Mouse (Mus musculus) ES-E14 (cell line): ENCODE measurements around the gene Rarb. TPM values are rescaled to one million over a fixed set of nuclear protein-coding genes. Genes with fewer than 3 reads are reported as not detected.
A peak's percentile ranks its signal among the peaks of the same experiment; 100 is the strongest.

ENCODE experiments used
- DNase-seq: peaks from one replicate; pipeline ENCODE4 v3.0.0-alpha.2; 2013; ENCODE audit warnings: low read depth, low spot score
- H3K27ac ChIP-seq: 2 replicates; pipeline ENCODE4 v1.5.1; 2012; ENCODE audit warnings: low read depth, mild to moderate bottlenecking, low read length, moderate library complexity, mixed read lengths; ENCODE audit not compliant: poor library complexity, insufficient read depth, severe bottlenecking
- H3K36me3 ChIP-seq: 2 replicates; pipeline ENCODE4 v1.6.1; 2012; ENCODE audit warnings: mild to moderate bottlenecking, low read length, moderate library complexity, mixed read lengths; ENCODE audit not compliant: control insufficient read depth, poor library complexity, insufficient read depth, severe bottlenecking
- H3K4me1 ChIP-seq, 2 experiments: fragments of 150-350 bp in 1 of 2; sonication (generic) in 1 of 2; 2 replicates each; pipeline ENCODE4 v1.6.1; 2012; ENCODE audit warnings: low read length in 2 of 2, mild to moderate bottlenecking in 1 of 2, mixed read lengths in 1 of 2; ENCODE audit not compliant: control insufficient read depth in 2 of 2, insufficient read depth in 2 of 2, poor library complexity in 1 of 2
- H3K4me3 ChIP-seq, 2 experiments: fragments of 150-350 bp in 1 of 2; sonication (generic) in 1 of 2; 2 replicates each; pipeline ENCODE4 v1.5.1; 2012; ENCODE audit warnings: low read length in 2 of 2, low read depth in 1 of 2, mild to moderate bottlenecking in 1 of 2, mixed read lengths in 1 of 2; ENCODE audit not compliant: insufficient read depth in 1 of 2, poor library complexity in 1 of 2, severe bottlenecking in 1 of 2
- H3K9ac ChIP-seq: 2 replicates; pipeline ENCODE4 v1.6.1; 2012; ENCODE audit warnings: low read depth, mild to moderate bottlenecking, low read length, mixed read lengths; ENCODE audit not compliant: poor library complexity, insufficient read depth, severe bottlenecking
- H3K9me3 ChIP-seq: fragments of 150-350 bp; sonication (generic); 2 replicates; pipeline ENCODE4 v1.6.1; 2012; ENCODE audit warnings: low read depth, mild to moderate bottlenecking, low read length; ENCODE audit not compliant: control insufficient read depth, insufficient read depth
- CHD2 ChIP-seq: IDR thresholded peaks from 2 replicates; pipeline ENCODE4 v1.6.1; 2014; ENCODE audit warnings: mild to moderate bottlenecking, low read depth, low read length, inconsistent platforms
- HCFC1 ChIP-seq: IDR thresholded peaks from 2 replicates; pipeline ENCODE4 v1.6.1; 2012; ENCODE audit warnings: low read length, inconsistent platforms, borderline replicate concordance; ENCODE audit not compliant: insufficient read depth
- MAFK ChIP-seq: IDR thresholded peaks from 2 replicates; pipeline ENCODE4 v1.6.1; 2014; ENCODE audit warnings: mild to moderate bottlenecking, low read depth, low read length, inconsistent platforms; ENCODE audit not compliant: insufficient read depth
- ZC3H11A ChIP-seq: IDR thresholded peaks from 2 replicates; pipeline ENCODE4 v1.6.1; 2012; ENCODE audit warnings: low read depth, mild to moderate bottlenecking, inconsistent platforms, low read length, borderline replicate concordance
- ZNF384 ChIP-seq: IDR thresholded peaks from 2 replicates; pipeline ENCODE4 v1.6.1; 2012; ENCODE audit warnings: low read depth, low read length, inconsistent platforms
- in situ Hi-C, 2 experiments: fragments of 600-800 bp; cut with MboI; formaldehyde crosslinking; loops; one replicate each; pipeline ENCODE4 v1.15.1; 2025; ENCODE audit warnings: low sequenced_read_pairs in 2 of 2, inconsistent platforms in 1 of 2; ENCODE audit not compliant: unreplicated experiment in 2 of 2
- total RNA-seq: library from RNA; depleted of rRNA; stranded (reverse); fragments of 300-350 nt; gene quantifications from 2 replicates; pipeline ENCODE4 v1.2.3, GENCODE M21; 2012

Rarb gene
- total RNA-seq, 1 experiment = 1.2 TPM

DNA sequence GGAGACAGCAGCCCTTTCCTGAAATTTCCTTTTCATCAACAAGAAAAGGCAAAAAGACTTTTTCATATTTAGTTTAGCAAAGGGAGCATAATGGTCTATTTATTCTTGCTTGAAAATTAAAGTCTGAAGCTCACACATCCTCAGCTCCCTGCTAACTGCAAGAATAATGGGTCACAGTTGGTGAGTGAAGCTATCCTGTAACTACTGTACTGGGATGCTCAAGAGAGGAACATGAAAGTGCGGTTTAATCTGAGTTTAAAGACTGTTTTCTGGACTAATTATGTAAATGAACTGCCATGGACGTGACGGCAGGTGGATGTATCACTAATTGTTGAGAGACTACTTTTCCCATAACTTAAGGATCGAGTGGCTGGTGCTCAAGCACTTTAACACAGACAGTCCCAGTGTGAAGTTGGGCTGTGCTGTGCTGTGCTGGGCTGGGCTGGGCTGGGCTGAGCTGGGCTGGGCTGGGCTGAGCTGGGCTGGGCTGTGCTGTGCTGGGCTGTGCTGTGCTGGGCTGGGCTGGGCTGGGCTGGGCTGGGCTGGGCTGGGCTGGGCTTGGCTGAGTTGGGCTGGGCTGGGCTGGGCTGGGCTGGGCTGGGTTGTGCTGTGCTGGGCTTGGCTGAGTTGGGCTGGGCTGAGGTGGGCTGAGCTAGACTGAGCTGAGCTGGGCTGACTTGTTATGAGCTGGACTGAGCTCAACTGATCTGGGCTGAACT lies 370.5 kb downstream of the Rarb start:
- TF ChIP-seq CHD2 (no peak), ZC3H11A (no peak), HCFC1 (no peak), MAFK (no peak), ZNF384 (no peak)
- no peaks in the 10 kb centered on the region for H3K4me1 ChIP-seq
- H3K36me3 ChIP-seq = no peaks in the 10 kb centered on the region
- in situ Hi-C loops = no loop called here
- no peak overlapping the region for H3K4me3 ChIP-seq
- DNase-seq = no peak
- no peak overlapping the region for H3K9ac ChIP-seq
- H3K9me3 ChIP-seq = no peaks in the 10 kb centered on the region
- no peak overlapping the region for H3K27ac ChIP-seq

DNA sequence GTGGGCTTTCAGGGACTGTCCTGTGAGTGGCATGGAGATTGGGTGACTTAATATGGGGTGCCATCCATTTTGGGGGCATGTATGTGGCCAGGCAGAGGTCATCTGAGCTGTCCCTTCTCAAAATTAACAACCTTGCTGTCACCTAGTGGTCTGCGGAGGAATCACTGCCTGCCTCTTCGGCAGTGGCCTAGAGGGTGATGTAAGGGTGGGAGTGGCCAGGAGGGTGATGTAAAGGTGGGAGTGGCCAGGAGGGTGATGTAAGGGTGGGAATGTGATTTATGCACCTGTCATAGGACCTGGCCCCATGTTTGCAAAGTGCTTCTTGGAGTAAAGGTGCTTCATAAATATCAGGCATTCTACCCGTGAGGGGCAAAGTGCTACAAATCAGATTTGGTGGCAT lies 371.4 kb downstream of the Rarb start:
- in situ Hi-C loops = no loop called here

DNA sequence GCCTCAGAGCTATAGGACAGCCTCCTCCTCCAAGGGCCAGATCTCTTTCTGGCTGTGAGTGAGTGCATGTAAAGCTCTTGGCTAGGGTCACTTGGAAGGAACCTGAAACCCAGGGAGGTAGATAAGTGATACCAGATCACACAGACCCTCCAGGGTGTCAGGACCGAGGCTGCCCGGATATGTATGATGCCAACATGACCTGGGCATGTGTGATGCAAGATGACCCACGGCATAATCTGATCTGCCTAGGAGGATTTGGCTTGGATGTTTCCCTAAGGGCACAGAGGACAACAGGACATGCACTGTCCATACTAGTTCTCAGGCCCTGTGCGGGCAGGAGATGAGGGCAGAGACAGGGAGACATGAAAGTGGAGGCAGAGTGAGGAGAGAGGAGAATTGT lies 374.1 kb downstream of the Rarb start:
- no peaks in the 10 kb centered on the region for H3K9me3 ChIP-seq
- in situ Hi-C loops = no loop called here
- no peak overlapping the region for H3K27ac ChIP-seq
- no peak overlapping the region for H3K4me3 ChIP-seq
- H3K4me1 ChIP-seq = no peaks in the 10 kb centered on the region
- TF ChIP-seq ZNF384 (no peak), CHD2 (no peak), HCFC1 (no peak), ZC3H11A (no peak), MAFK (no peak)
- no peaks in the 10 kb centered on the region for H3K36me3 ChIP-seq
- no peak overlapping the region for H3K9ac ChIP-seq
- no peak for DNase-seq

More for the DNA sequence above, 371.4 kb downstream of the Rarb start:
- DNase-seq = peak; percentile 25
- Histone ChIP-seq H3K9me3 (no peaks in the 10 kb centered on the region), H3K9ac (no peak overlapping the region), H3K27ac (no peak overlapping the region), H3K4me3 (no peak overlapping the region), H3K4me1 (no peaks in the 10 kb centered on the region), H3K36me3 (no peaks in the 10 kb centered on the region)
- no peak for TF ChIP-seq HCFC1
- TF ChIP-seq ZNF384 = no peak
- no peak for TF ChIP-seq CHD2
- TF ChIP-seq MAFK = no peak
- no peak for TF ChIP-seq ZC3H11A

DNA sequence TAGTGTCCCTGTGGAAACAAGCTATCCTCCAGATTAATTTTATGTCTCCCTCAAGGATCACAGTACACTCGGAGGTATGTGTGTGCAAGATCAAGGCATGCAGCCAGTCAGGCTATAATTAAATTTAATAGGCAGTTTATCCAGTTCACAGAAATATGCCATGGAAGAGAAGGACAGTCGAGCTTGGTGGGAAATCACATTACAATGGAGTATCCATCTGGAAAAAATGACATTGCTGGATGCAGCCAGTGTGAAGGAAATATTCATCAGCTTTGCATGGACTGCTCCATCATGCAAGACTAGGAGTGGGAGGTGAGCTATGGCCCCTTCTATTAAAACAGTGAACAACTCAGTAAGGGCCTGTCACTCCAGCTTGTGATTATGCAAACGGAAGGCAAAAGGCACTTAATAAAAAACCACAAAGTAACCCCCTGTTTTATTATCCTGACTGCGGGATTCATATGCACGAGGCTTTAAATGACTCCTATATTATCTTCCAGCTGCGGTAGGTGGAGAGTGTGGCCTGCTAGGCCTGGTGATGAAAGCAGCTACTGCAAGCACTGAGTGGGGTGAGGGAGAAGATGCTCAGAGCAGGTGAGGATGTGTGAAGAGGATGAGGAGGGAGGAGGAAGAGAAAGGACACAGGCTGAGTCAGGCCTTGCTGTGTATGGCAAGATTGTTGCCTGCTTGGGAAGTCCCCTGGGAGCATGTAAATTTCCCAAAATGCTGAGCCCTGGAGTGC lies 379.4 kb downstream of the Rarb start:
- in situ Hi-C loops = no loop called here
- no peak for TF ChIP-seq ZC3H11A
- no peak for TF ChIP-seq HCFC1
- TF ChIP-seq CHD2 = no peak
- no peak for TF ChIP-seq ZNF384
- no peak for TF ChIP-seq MAFK
- no peaks in the 10 kb centered on the region for H3K4me1 ChIP-seq
- DNase-seq = no peak
- H3K9me3 ChIP-seq = no peaks in the 10 kb centered on the region
- no peak overlapping the region for H3K9ac ChIP-seq
- H3K27ac ChIP-seq = no peak overlapping the region
- H3K36me3 ChIP-seq = peaks cover 2% of the 10 kb centered on the region; the same call in 1 of the 2 replicates
- H3K4me3 ChIP-seq = no peak overlapping the region
